In the genomic region with DNA sequence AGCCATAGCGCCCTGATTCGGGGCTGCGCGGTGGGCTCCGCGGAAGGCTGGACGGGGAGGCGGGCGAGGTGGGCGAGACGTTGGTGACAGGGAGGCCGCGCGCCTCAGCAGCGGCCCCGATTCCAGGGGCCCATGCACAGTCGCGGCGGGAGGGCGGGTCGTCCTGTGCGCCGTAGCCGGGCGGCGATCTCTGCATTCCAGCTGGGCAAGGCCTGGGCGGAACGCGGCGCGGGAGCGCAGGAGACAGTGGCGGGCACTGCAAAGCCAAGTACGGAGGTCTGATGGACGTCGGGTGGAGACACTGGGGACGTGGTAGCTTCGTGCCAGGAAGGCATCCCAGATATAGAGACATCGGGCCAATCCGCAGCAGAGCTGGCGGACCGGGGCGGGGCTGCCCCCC, we compare ENCODE assay signal across 9 mouse cellular contexts. TPM values are rescaled to one million over a fixed set of nuclear protein-coding genes. Genes with fewer than 3 reads are reported as not detected.
DNase-seq lines count a peak whose midpoint lies in the region; ATAC-seq and TF ChIP-seq lines count a peak whose summit lies in the region.
"Had no signal": no experiment of that assay in that cellular context is flagged by ENCODE, and none has a peak within 500 bp of the region (broad histone marks: within the 10 kb centered on the region; RNA-seq: fewer than 3 reads in every experiment).

A gene (minus strand): TSS at position 315 of the 400 bp plus-strand sequence.

- H3K9me3 ChIP-seq in embryonic facial prominence, embryonic 12.5 days = no peaks in the 10 kb centered on the region
- H3K9me3 ChIP-seq in heart, embryonic 12.5 days (replicated peaks) = no peaks in the 10 kb centered on the region; the same call in 1 of the 2 replicates
- no peaks in the 10 kb centered on the region for H3K9me3 ChIP-seq in kidney, embryonic 15.5 days (replicated peaks)
- H3K9me3 ChIP-seq in liver, postnatal 0 days (ENCODE audit: low read length) = no peaks in the 10 kb centered on the region

- H3K9ac ChIP-seq in embryonic facial prominence, embryonic 12.5 days = peak within 1 kb of the TSS; percentile 24
- H3K9ac ChIP-seq in heart, embryonic 12.5 days = peak within 1 kb of the TSS; percentile 70
- H3K9ac ChIP-seq in kidney, embryonic 15.5 days = peak within 1 kb of the TSS; percentile 49
- peak within 1 kb of the TSS; percentile 35 for H3K9ac ChIP-seq in liver, postnatal 0 days (replicated peaks)

- 0 out of 2 replicates have a peak, but pooled peaks have one; percentile 29 for ATAC-seq in embryonic facial prominence, embryonic 12.5 days (ENCODE audit: insufficient number of reproducible peaks, insufficient read depth, low FRiP score, low TSS enrichment)
- ATAC-seq in heart, embryonic 12.5 days (ENCODE audit: insufficient number of reproducible peaks, low FRiP score) = peak; percentile 51
- ATAC-seq in kidney, embryonic 15.5 days (replicated peaks; ENCODE audit: low FRiP score) = 0 out of 2 replicates have a peak, but pooled peaks have one; percentile 33
- ATAC-seq in liver, postnatal 0 days = no peak

- H3K27ac ChIP-seq in embryonic facial prominence, embryonic 12.5 days = no peak within 1 kb of the TSS
- peak within 1 kb of the TSS; percentile 62 for H3K27ac ChIP-seq in heart, embryonic 12.5 days (ENCODE audit: poor library complexity, severe bottlenecking)
- H3K27ac ChIP-seq in kidney, embryonic 15.5 days = peak within 1 kb of the TSS; percentile 39; the same call in 1 of the 2 replicates
- no peak within 1 kb of the TSS for H3K27ac ChIP-seq in liver, postnatal 0 days (ENCODE audit: low read depth)

- TF ChIP-seq CTCF in liver, postnatal 0 days (IDR thresholded peaks at IDR 0.05; ENCODE audit: low read depth) = no peak

- no peak for DNase-seq in layer of hippocampus, adult 8-10 months (ENCODE audit: low spot score in 2 of 2)
- DNase-seq in layer of hippocampus, adult 11-12 months (ENCODE audit: low spot score) = no peak
- DNase-seq in liver, postnatal 0 days = peak; percentile 25
- peak; percentile 71 for DNase-seq in ovary, postnatal 36 days (ENCODE audit: low spot score)
- DNase-seq in spleen, postnatal 14 days (ENCODE audit: low spot score in 2 of 2) = no peak

- peaks cover 34% of the 10 kb centered on the region for H3K4me1 ChIP-seq in embryonic facial prominence, embryonic 12.5 days
- H3K4me1 ChIP-seq in heart, embryonic 12.5 days (replicated peaks) = peaks cover 34% of the 10 kb centered on the region
- peaks cover 47% of the 10 kb centered on the region for H3K4me1 ChIP-seq in kidney, embryonic 15.5 days
- peaks cover 8% of the 10 kb centered on the region for H3K4me1 ChIP-seq in liver, postnatal 0 days (ENCODE audit: insufficient read depth)

- H3K36me3 ChIP-seq in embryonic facial prominence, embryonic 12.5 days = no peaks in the 10 kb centered on the region
- no peaks in the 10 kb centered on the region for H3K36me3 ChIP-seq in heart, embryonic 12.5 days
- no peaks in the 10 kb centered on the region for H3K36me3 ChIP-seq in kidney, embryonic 15.5 days
- H3K36me3 ChIP-seq in liver, postnatal 0 days (replicated peaks; ENCODE audit: insufficient read depth, low read length) = no peaks in the 10 kb centered on the region

- peak within 1 kb of the TSS; percentile 48 for H3K4me3 ChIP-seq in embryonic facial prominence, embryonic 12.5 days
- H3K4me3 ChIP-seq in heart, embryonic 12.5 days = peak within 1 kb of the TSS; percentile 59
- H3K4me3 ChIP-seq in kidney, embryonic 15.5 days (replicated peaks) = peak within 1 kb of the TSS; percentile 55
- peak within 1 kb of the TSS; percentile 41 for H3K4me3 ChIP-seq in liver, postnatal 0 days (ENCODE audit: low read depth, low read length)

- TF ChIP-seq EP300 in liver, postnatal 0 days (IDR thresholded peaks at IDR 0.05; ENCODE audit: low read depth) = no peak

- peak within 1 kb of the TSS; percentile 77 for H3K4me2 ChIP-seq in embryonic facial prominence, embryonic 12.5 days (replicated peaks)
- H3K4me2 ChIP-seq in heart, embryonic 12.5 days = peak within 1 kb of the TSS; percentile 85
- peak within 1 kb of the TSS; percentile 84 for H3K4me2 ChIP-seq in kidney, embryonic 15.5 days
- H3K4me2 ChIP-seq in liver, postnatal 0 days (ENCODE audit: low read depth, low read length) = peak within 1 kb of the TSS; percentile 51

- H3K27me3 ChIP-seq in embryonic facial prominence, embryonic 12.5 days = peaks cover 61% of the 10 kb centered on the region
- peaks cover 78% of the 10 kb centered on the region for H3K27me3 ChIP-seq in heart, embryonic 12.5 days (replicated peaks)
- H3K27me3 ChIP-seq in kidney, embryonic 15.5 days = peaks cover 70% of the 10 kb centered on the region
- H3K27me3 ChIP-seq in liver, postnatal 0 days (ENCODE audit: insufficient read depth, low read length) = peaks cover 41% of the 10 kb centered on the region

- under 1% methylated on average over 43 of the region's 43 CpGs for WGBS in embryonic facial prominence, embryonic 12.5 days
- under 1% methylated on average over 41 of the region's 43 CpGs for WGBS in heart, embryonic 12.5 days
- under 1% methylated on average over 43 of the region's 43 CpGs for WGBS in kidney, embryonic 15.5 days
- WGBS in liver, postnatal 0 days (ENCODE audit: insufficient replicate concordance) = under 1% methylated on average over 40 of the region's 43 CpGs

RNA-seq across cellular contexts. Expression of the gene that starts here (rescaled TPM):
- 10 to 100 TPM in 3 of 4 experiments, 1 to 10 TPM in 1; 7.6 to 11.3 (median 10.9) TPM for total RNA-seq in layer of hippocampus, adult 8-10 months (2022)
- polyA plus RNA-seq in embryonic facial prominence, embryonic 12.5 days (2016; fragmentation: Nextera tagmentation; extraction: Ambion mirVana) = 38.5 and 43.7 TPM in 2 replicates
- 24.7 and 26.3 TPM in 2 replicates for polyA plus RNA-seq in heart, embryonic 12.5 days (2016; fragmentation: Nextera tagmentation; extraction: Ambion mirVana)
- polyA plus RNA-seq in kidney, embryonic 15.5 days (2015; fragmentation: Nextera tagmentation; extraction: Ambion mirVana) = 48.1 and 49.9 TPM in 2 replicates
- polyA plus RNA-seq in liver, postnatal 0 days (2015; fragmentation: Nextera tagmentation; extraction: Ambion mirVana) = 11.4 and 12.2 TPM in 2 replicates
- total RNA-seq: hematopoietic stem cell, adult 5-6 weeks had no signal

Comparison
In these comparisons a context has a peak if more than half of its experiments do, and no peak if none do; other contexts are left out.
1. DNase-seq: peak in liver, postnatal 0 days (single experiment) and ovary, postnatal 36 days (single experiment); none in layer of hippocampus, adult 8-10 months (0 of 2), layer of hippocampus, adult 11-12 months (single experiment) and spleen, postnatal 14 days (0 of 2).
2. H3K27ac ChIP-seq: peak in heart, embryonic 12.5 days (single experiment) and kidney, embryonic 15.5 days (single experiment); none in embryonic facial prominence, embryonic 12.5 days (single experiment) and liver, postnatal 0 days (single experiment).
3. Peak in every context shown above with its lines, with median percentiles within 50 percentile points of each other: H3K4me2 ChIP-seq, H3K4me3 ChIP-seq and H3K9ac ChIP-seq.